Mouse (Mus musculus): ENCODE measurements at regions not wholly inside any gene's neighbourhood (a gene's known extent, or its start where the extent isn't known, plus 50 kb on each side); places are given as distances from the start of the nearest gene placed in this dataset.

- Histone ChIP-seq H3K27ac (ENCODE audit: low read depth) (no peak overlapping the region), H3K4me2 (ENCODE audit: low read depth, low read length) (no peak overlapping the region), H3K27me3 (ENCODE audit: insufficient read depth, low read length) (no peaks in the 10 kb centered on the region), H3K9me3 (ENCODE audit: low read length) (peaks cover 3% of the 10 kb centered on the region; the same call in 1 of the 2 replicates), H3K4me1 (ENCODE audit: insufficient read depth) (no peaks in the 10 kb centered on the region), H3K9ac (replicated peaks) (no peak overlapping the region), H3K4me3 (ENCODE audit: low read depth, low read length) (no peak overlapping the region), H3K36me3 (replicated peaks; ENCODE audit: insufficient read depth, low read length) (no peaks in the 10 kb centered on the region)
- TF ChIP-seq EP300 (IDR thresholded peaks at IDR 0.05; ENCODE audit: low read depth) (no peak), CTCF (IDR thresholded peaks at IDR 0.05; ENCODE audit: low read depth) (no peak)
- 74% methylated on average over 1 of the region's 1 CpGs for WGBS (ENCODE audit: insufficient replicate concordance)
- DNase-seq (no peak), ATAC-seq (no peak)
Observed at GRCm38 (mm10) chr7:40321171-40321570, 577.0 kb upstream of the Vstm2b start.

GRCm38 (mm10) chr7:40325188-40325705, 572.9 kb upstream of the Vstm2b start:
- no peaks in the 10 kb centered on the region for H3K27me3 ChIP-seq (ENCODE audit: insufficient read depth, low read length)
- H3K4me1 ChIP-seq (ENCODE audit: insufficient read depth): no peaks in the 10 kb centered on the region
- H3K9ac ChIP-seq (replicated peaks): no peak overlapping the region
- TF ChIP-seq EP300 (IDR thresholded peaks at IDR 0.05; ENCODE audit: low read depth) (no peak), CTCF (IDR thresholded peaks at IDR 0.05; ENCODE audit: low read depth) (no peak)
- peaks cover 3% of the 10 kb centered on the region; the same call in 1 of the 2 replicates for H3K9me3 ChIP-seq (ENCODE audit: low read length)
- DNase-seq (no peak), ATAC-seq (no peak)
- 70% methylated on average over 3 of the region's 3 CpGs for WGBS (ENCODE audit: insufficient replicate concordance)
- no peaks in the 10 kb centered on the region for H3K36me3 ChIP-seq (replicated peaks; ENCODE audit: insufficient read depth, low read length)
- no peak overlapping the region for H3K4me3 ChIP-seq (ENCODE audit: low read depth, low read length)
- no peak overlapping the region for H3K4me2 ChIP-seq (ENCODE audit: low read depth, low read length)
- no peak overlapping the region for H3K27ac ChIP-seq (ENCODE audit: low read depth)

GRCm38 (mm10) chr7:40332455-40332854, 565.7 kb upstream of the Vstm2b start:
- H3K27me3 ChIP-seq (ENCODE audit: insufficient read depth, low read length): no peaks in the 10 kb centered on the region
- DNase-seq (no peak), ATAC-seq (no peak)
- no peak overlapping the region for H3K27ac ChIP-seq (ENCODE audit: low read depth)
- H3K9ac ChIP-seq (replicated peaks): no peak overlapping the region
- no peak for TF ChIP-seq EP300 (IDR thresholded peaks at IDR 0.05; ENCODE audit: low read depth)
- no peak for TF ChIP-seq CTCF (IDR thresholded peaks at IDR 0.05; ENCODE audit: low read depth)
- H3K4me2 ChIP-seq (ENCODE audit: low read depth, low read length): no peak overlapping the region
- WGBS (ENCODE audit: insufficient replicate concordance): 67% methylated on average over 4 of the region's 4 CpGs
- no peak overlapping the region for H3K4me3 ChIP-seq (ENCODE audit: low read depth, low read length)
- no peaks in the 10 kb centered on the region for H3K4me1 ChIP-seq (ENCODE audit: insufficient read depth)
- H3K36me3 ChIP-seq (replicated peaks; ENCODE audit: insufficient read depth, low read length): no peaks in the 10 kb centered on the region
- H3K9me3 ChIP-seq (ENCODE audit: low read length): no peaks in the 10 kb centered on the region

- no peaks in the 10 kb centered on the region for H3K9me3 ChIP-seq (ENCODE audit: low read length)
- no peaks in the 10 kb centered on the region for H3K4me1 ChIP-seq (ENCODE audit: insufficient read depth)
- no peak for TF ChIP-seq CTCF (IDR thresholded peaks at IDR 0.05; ENCODE audit: low read depth)
- no peak for TF ChIP-seq EP300 (IDR thresholded peaks at IDR 0.05; ENCODE audit: low read depth)
- ATAC-seq: no peak
- WGBS (ENCODE audit: insufficient replicate concordance): 48% methylated on average over 4 of the region's 4 CpGs
- H3K4me3 ChIP-seq (ENCODE audit: low read depth, low read length): no peak overlapping the region
- H3K36me3 ChIP-seq (replicated peaks; ENCODE audit: insufficient read depth, low read length): no peaks in the 10 kb centered on the region
- H3K27ac ChIP-seq (ENCODE audit: low read depth): no peak overlapping the region
- H3K4me2 ChIP-seq (ENCODE audit: low read depth, low read length): no peak overlapping the region
- H3K27me3 ChIP-seq (ENCODE audit: insufficient read depth, low read length): no peaks in the 10 kb centered on the region
- H3K9ac ChIP-seq (replicated peaks): no peak overlapping the region
- DNase-seq: no peak
Observed at GRCm38 (mm10) chr7:40352306-40352705, 545.8 kb upstream of the Vstm2b start.

GRCm38 (mm10) chr7:40362719-40363118, 535.4 kb upstream of the Vstm2b start:
- Histone ChIP-seq H3K4me3 (ENCODE audit: low read depth, low read length) (no peak overlapping the region), H3K9ac (replicated peaks) (no peak overlapping the region), H3K36me3 (replicated peaks; ENCODE audit: insufficient read depth, low read length) (no peaks in the 10 kb centered on the region), H3K4me2 (ENCODE audit: low read depth, low read length) (no peak overlapping the region), H3K9me3 (ENCODE audit: low read length) (no peaks in the 10 kb centered on the region), H3K27me3 (ENCODE audit: insufficient read depth, low read length) (no peaks in the 10 kb centered on the region), H3K27ac (ENCODE audit: low read depth) (no peak overlapping the region), H3K4me1 (ENCODE audit: insufficient read depth) (no peaks in the 10 kb centered on the region)
- 25% methylated on average over 2 of the region's 2 CpGs for WGBS (ENCODE audit: insufficient replicate concordance)
- TF ChIP-seq CTCF (IDR thresholded peaks at IDR 0.05; ENCODE audit: low read depth) (no peak), EP300 (IDR thresholded peaks at IDR 0.05; ENCODE audit: low read depth) (no peak)
- DNase-seq: no peak
- ATAC-seq: no peak

- DNase-seq (no peak), ATAC-seq (no peak)
- H3K27ac ChIP-seq (ENCODE audit: low read depth): no peak overlapping the region
- TF ChIP-seq CTCF (IDR thresholded peaks at IDR 0.05; ENCODE audit: low read depth) (no peak), EP300 (IDR thresholded peaks at IDR 0.05; ENCODE audit: low read depth) (no peak)
- H3K9ac ChIP-seq (replicated peaks): no peak overlapping the region
- H3K4me2 ChIP-seq (ENCODE audit: low read depth, low read length): no peak overlapping the region
- H3K9me3 ChIP-seq (ENCODE audit: low read length): no peaks in the 10 kb centered on the region
- H3K4me1 ChIP-seq (ENCODE audit: insufficient read depth): no peaks in the 10 kb centered on the region
- no peak overlapping the region for H3K4me3 ChIP-seq (ENCODE audit: low read depth, low read length)
- no peaks in the 10 kb centered on the region for H3K27me3 ChIP-seq (ENCODE audit: insufficient read depth, low read length)
- no peaks in the 10 kb centered on the region for H3K36me3 ChIP-seq (replicated peaks; ENCODE audit: insufficient read depth, low read length)
- WGBS (ENCODE audit: insufficient replicate concordance): 81% methylated on average over 2 of the region's 2 CpGs
Observed at GRCm38 (mm10) chr7:40372713-40373112, 525.4 kb upstream of the Vstm2b start.

GRCm38 (mm10) chr7:40377839-40378238, 520.3 kb upstream of the Vstm2b start:
- no peak overlapping the region for H3K4me3 ChIP-seq (ENCODE audit: low read depth, low read length)
- 76% methylated on average over 1 of the region's 1 CpGs for WGBS (ENCODE audit: insufficient replicate concordance)
- H3K4me1 ChIP-seq (ENCODE audit: insufficient read depth): no peaks in the 10 kb centered on the region
- no peaks in the 10 kb centered on the region for H3K36me3 ChIP-seq (replicated peaks; ENCODE audit: insufficient read depth, low read length)
- no peaks in the 10 kb centered on the region for H3K27me3 ChIP-seq (ENCODE audit: insufficient read depth, low read length)
- TF ChIP-seq EP300 (IDR thresholded peaks at IDR 0.05; ENCODE audit: low read depth): no peak
- TF ChIP-seq CTCF (IDR thresholded peaks at IDR 0.05; ENCODE audit: low read depth): no peak
- no peak for ATAC-seq
- DNase-seq: no peak
- H3K27ac ChIP-seq (ENCODE audit: low read depth): no peak overlapping the region
- no peak overlapping the region for H3K9ac ChIP-seq (replicated peaks)
- H3K4me2 ChIP-seq (ENCODE audit: low read depth, low read length): no peak overlapping the region
- no peaks in the 10 kb centered on the region for H3K9me3 ChIP-seq (ENCODE audit: low read length)

Data from liver, postnatal 0 days (tissue).